Comparison of ENCODE assay signal across 8 mouse cellular contexts in genomic region chrX:107150752-107151515, GRCm38 (mm10). TPM values are rescaled to one million over a fixed set of nuclear protein-coding genes. Genes with fewer than 3 reads are reported as not detected.
A peak's percentile ranks its signal among the peaks of the same experiment; 100 is the strongest.
DNase-seq lines count a peak whose midpoint lies in the region; ATAC-seq and TF ChIP-seq lines count a peak whose summit lies in the region.

No protein-coding gene starts in this region.

- peak; percentile 33 for DNase-seq in thymus, adult 2 months
- DNase-seq in thymus, adult 18-20 months, result no peak
- no peak for DNase-seq in midbrain, postnatal 0 days (ENCODE audit: low spot score)
- DNase-seq in kidney, adult 11 months, result no peak
- DNase-seq in cerebellum, adult 18-20 months, result no peak

- peak overlapping the region; percentile 95 for H3K27ac ChIP-seq in thymus, adult 2 months (ENCODE audit: control insufficient read depth, insufficient read depth, low read length)
- H3K27ac ChIP-seq in heart, embryonic 11.5 days (ENCODE audit: low read depth, low read length), result peak overlapping the region; percentile 66; the same call in 1 of the 2 replicates
- H3K27ac ChIP-seq in liver, embryonic 15.5 days (replicated peaks), result peak overlapping the region; percentile 57
- H3K27ac ChIP-seq in stomach, embryonic 16.5 days (ENCODE audit: low read length), result peak overlapping the region; percentile 67
- H3K27ac ChIP-seq in midbrain, postnatal 0 days (ENCODE audit: low read depth, low read length), result no peak overlapping the region

- peaks cover 4% of the 10 kb centered on the region for H3K4me1 ChIP-seq in thymus, adult 2 months (replicated peaks; ENCODE audit: control insufficient read depth, insufficient read depth, low read length)
- H3K4me1 ChIP-seq in heart, embryonic 11.5 days (ENCODE audit: control insufficient read depth, insufficient read depth, low read length), result no peaks in the 10 kb centered on the region
- H3K4me1 ChIP-seq in liver, embryonic 15.5 days (replicated peaks), result 0 out of 2 replicates have a peak, but pooled peaks cover 5% of the 10 kb centered on the region
- H3K4me1 ChIP-seq in stomach, embryonic 16.5 days (ENCODE audit: control insufficient read depth, insufficient read depth, low read length), result no peaks in the 10 kb centered on the region
- no peaks in the 10 kb centered on the region for H3K4me1 ChIP-seq in midbrain, postnatal 0 days (ENCODE audit: insufficient read depth, low read length)

- 8% methylated on average over 4 of the region's 4 CpGs for WGBS in thymus, adult 2 months
- 58% methylated on average over 4 of the region's 4 CpGs for WGBS in heart, embryonic 11.5 days (ENCODE audit: insufficient replicate concordance)
- 26% methylated on average over 4 of the region's 4 CpGs for WGBS in liver, embryonic 15.5 days (ENCODE audit: insufficient replicate concordance)
- WGBS in stomach, embryonic 16.5 days, result 51% methylated on average over 4 of the region's 4 CpGs
- 50% methylated on average over 4 of the region's 4 CpGs for WGBS in midbrain, postnatal 0 days

- H3K4me3 ChIP-seq in thymus, adult 2 months (ENCODE audit: control insufficient read depth, insufficient read depth, low read length), result peak overlapping the region; percentile 41
- no peak overlapping the region for H3K4me3 ChIP-seq in heart, embryonic 11.5 days (ENCODE audit: low read depth, low read length)
- H3K4me3 ChIP-seq in liver, embryonic 15.5 days (replicated peaks), result no peak overlapping the region; the same call in 1 of the 2 replicates
- H3K4me3 ChIP-seq in stomach, embryonic 16.5 days (replicated peaks; ENCODE audit: low read length), result no peak overlapping the region
- H3K4me3 ChIP-seq in midbrain, postnatal 0 days (ENCODE audit: low read depth, low read length), result no peak overlapping the region

- H3K9ac ChIP-seq in heart, embryonic 11.5 days (ENCODE audit: low read depth, low read length), result no peak overlapping the region
- H3K9ac ChIP-seq in liver, embryonic 15.5 days, result no peak overlapping the region
- no peak overlapping the region for H3K9ac ChIP-seq in stomach, embryonic 16.5 days (ENCODE audit: low read length)
- H3K9ac ChIP-seq in midbrain, postnatal 0 days (replicated peaks; ENCODE audit: low read length, poor library complexity, severe bottlenecking), result no peak overlapping the region

- no peaks in the 10 kb centered on the region for H3K27me3 ChIP-seq in thymus, adult 2 months (ENCODE audit: control insufficient read depth, insufficient read depth, low read length)
- no peaks in the 10 kb centered on the region for H3K27me3 ChIP-seq in heart, embryonic 11.5 days (ENCODE audit: control insufficient read depth, insufficient read depth, low read length)
- H3K27me3 ChIP-seq in liver, embryonic 15.5 days, result no peaks in the 10 kb centered on the region
- H3K27me3 ChIP-seq in stomach, embryonic 16.5 days (ENCODE audit: control insufficient read depth, insufficient read depth, low read length), result no peaks in the 10 kb centered on the region; the same call in 1 of the 2 replicates
- no peaks in the 10 kb centered on the region for H3K27me3 ChIP-seq in midbrain, postnatal 0 days (ENCODE audit: insufficient read depth, low read length)

- TF ChIP-seq POLR2A in thymus, adult 2 months (IDR thresholded peaks at IDR 0.05; ENCODE audit: control insufficient read depth, extremely low read depth, insufficient read depth, low read length, poor library complexity), result no peak

- ATAC-seq in heart, embryonic 11.5 days (replicated peaks; ENCODE audit: insufficient number of reproducible peaks, low FRiP score, low TSS enrichment), result no peak
- ATAC-seq in liver, embryonic 15.5 days (ENCODE audit: insufficient read depth), result peak; percentile 94
- peak; percentile 80; the same call in 1 of the 2 replicates for ATAC-seq in stomach, embryonic 16.5 days (ENCODE audit: insufficient read depth, low FRiP score)
- ATAC-seq in midbrain, postnatal 0 days (ENCODE audit: low FRiP score), result no peak

- H3K9me3 ChIP-seq in heart, embryonic 11.5 days (replicated peaks; ENCODE audit: control insufficient read depth, low read length), result no peaks in the 10 kb centered on the region
- H3K9me3 ChIP-seq in liver, embryonic 15.5 days (replicated peaks), result no peaks in the 10 kb centered on the region
- H3K9me3 ChIP-seq in stomach, embryonic 16.5 days (replicated peaks; ENCODE audit: control insufficient read depth, low read length), result no peaks in the 10 kb centered on the region
- H3K9me3 ChIP-seq in midbrain, postnatal 0 days (ENCODE audit: low read length), result no peaks in the 10 kb centered on the region

- H3K36me3 ChIP-seq in thymus, adult 2 months (ENCODE audit: control insufficient read depth, insufficient read depth, low read length), result no peaks in the 10 kb centered on the region
- H3K36me3 ChIP-seq in heart, embryonic 11.5 days (ENCODE audit: control insufficient read depth, insufficient read depth, low read length), result no peaks in the 10 kb centered on the region
- H3K36me3 ChIP-seq in liver, embryonic 15.5 days (replicated peaks), result no peaks in the 10 kb centered on the region
- no peaks in the 10 kb centered on the region for H3K36me3 ChIP-seq in stomach, embryonic 16.5 days (ENCODE audit: control insufficient read depth, insufficient read depth, low read length)
- H3K36me3 ChIP-seq in midbrain, postnatal 0 days (ENCODE audit: insufficient read depth, low read length), result no peaks in the 10 kb centered on the region

- no peak overlapping the region for H3K4me2 ChIP-seq in heart, embryonic 11.5 days
- H3K4me2 ChIP-seq in liver, embryonic 15.5 days, result peak overlapping the region; percentile 55
- H3K4me2 ChIP-seq in stomach, embryonic 16.5 days (ENCODE audit: low read depth, low read length), result peak overlapping the region; percentile 33
- no peak overlapping the region for H3K4me2 ChIP-seq in midbrain, postnatal 0 days (ENCODE audit: low read depth, low read length, poor library complexity, severe bottlenecking)

- no peak for TF ChIP-seq CTCF in thymus, adult 2 months (IDR thresholded peaks at IDR 0.05; ENCODE audit: borderline replicate concordance, control insufficient read depth, extremely low read depth, insufficient read depth, low read length, poor library complexity)
- no peak for TF ChIP-seq CTCF in midbrain, postnatal 0 days (IDR thresholded peaks at IDR 0.05)

RNA-seq across cellular contexts. Expression of gene P2ry10b, which starts 2.2 kb away (rescaled TPM):
- polyA plus RNA-seq in thymus, adult 2 months (2012; rRNA removed), result 22.7 and 25.2 TPM in 2 replicates
- 0.30 and 0.46 TPM in 2 replicates for polyA plus RNA-seq in heart, embryonic 11.5 days (2014; fragmentation: Nextera tagmentation; extraction: Ambion mirVana)
- 0.68 and 0.85 TPM in 2 replicates for polyA plus RNA-seq in liver, embryonic 15.5 days (2015; fragmentation: Nextera tagmentation; extraction: Ambion mirVana)
- polyA plus RNA-seq in stomach, embryonic 16.5 days (2015; fragmentation: Nextera tagmentation; extraction: Ambion mirVana), result 1.1 TPM in 2 replicates
- total RNA-seq in midbrain, postnatal 0 days (2014; rRNA removed), result 0.71 and 2.4 TPM in 2 replicates
- polyA plus RNA-seq in midbrain, postnatal 0 days (2015; fragmentation: Nextera tagmentation; extraction: Ambion mirVana), result 0.42 TPM in 2 replicates

Comparison
In these comparisons a context has a peak if more than half of its experiments do, and no peak if none do; other contexts are left out.
1. ATAC-seq: peak in liver, embryonic 15.5 days (single experiment) and stomach, embryonic 16.5 days (single experiment); none in heart, embryonic 11.5 days (single experiment) and midbrain, postnatal 0 days (single experiment).
2. H3K4me2 ChIP-seq: peak in liver, embryonic 15.5 days (single experiment) and stomach, embryonic 16.5 days (single experiment); none in heart, embryonic 11.5 days (single experiment) and midbrain, postnatal 0 days (single experiment).
3. RNA of gene P2ry10b, which starts 2.2 kb away (polyA plus RNA-seq): 22.7 to 25.2 TPM in thymus, adult 2 months; 1.1 TPM in stomach, embryonic 16.5 days, 0.68 to 0.85 TPM in liver, embryonic 15.5 days, 0.42 TPM in midbrain, postnatal 0 days and 0.30 to 0.46 TPM in heart, embryonic 11.5 days; every median in the first group is over 10 times any median in the second.